Mouse (Mus musculus): Measurements from ENCODE around the gene Cd2. TPM values are rescaled to one million over a fixed set of nuclear protein-coding genes. Genes with fewer than 3 reads are reported as not detected.

Gene Cd2
- total and polyA plus RNA-seq, 3 experiments: not detected

DNA sequence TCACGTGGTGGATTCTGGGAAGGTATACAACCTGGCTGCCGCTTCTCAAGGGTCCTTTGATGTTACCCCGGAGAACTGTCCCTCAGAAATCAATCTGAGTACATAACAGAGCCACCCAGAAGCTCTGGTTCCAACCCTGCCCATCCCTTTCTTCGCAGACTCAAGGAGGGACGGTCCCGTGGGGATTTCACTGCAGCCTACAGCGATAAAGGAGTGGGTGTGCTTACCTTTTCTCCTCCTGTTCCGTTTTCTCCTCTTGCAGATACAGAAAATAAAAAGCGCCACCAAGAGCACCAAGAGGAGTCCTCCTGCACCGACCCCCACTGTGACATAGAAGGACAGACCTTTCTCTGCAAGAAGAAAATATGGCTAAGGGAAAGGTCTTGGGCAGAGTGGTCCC is 8.2 kb downstream of the Cd2 start:
- no peak overlapping the region for H3K4me3 ChIP-seq (ENCODE audit: control insufficient read depth in 1 of 2, insufficient read depth in 1 of 2, low read depth in 2 of 2, low read length in 2 of 2)
- no peaks in the 10 kb centered on the region for H3K36me3 ChIP-seq (ENCODE audit: control insufficient read depth in 1 of 2, insufficient read depth in 2 of 2, low read length in 2 of 2)
- H3K9ac ChIP-seq (ENCODE audit: control insufficient read depth, low read depth, low read length, poor library complexity, severe bottlenecking): no peak overlapping the region
- TF ChIP-seq TAL1 (IDR thresholded peaks at IDR 0.05; ENCODE audit: low read length) (no peak), HCFC1 (IDR thresholded peaks at IDR 0.05; ENCODE audit: low read depth, low read length) (no peak), RAD21 (IDR thresholded peaks at IDR 0.05; ENCODE audit: low read depth, low read length) (no peak), USF1 (IDR thresholded peaks at IDR 0.05; ENCODE audit: low read depth, low read length) (no peak), MYC (IDR thresholded peaks at IDR 0.05; ENCODE audit: low read depth, low read length) (no peak), USF2 (IDR thresholded peaks at IDR 0.05; ENCODE audit: borderline replicate concordance in 1 of 2, insufficient read depth in 1 of 2, low read depth in 1 of 2, low read length in 2 of 2) (no peak), NRF1 (IDR thresholded peaks at IDR 0.05; ENCODE audit: insufficient read depth, low read depth, low read length, poor library complexity, severe bottlenecking) (no peak), E2F4 (IDR thresholded peaks at IDR 0.05; ENCODE audit: borderline replicate concordance, low read depth, low read length) (no peak), MAZ (IDR thresholded peaks at IDR 0.05; ENCODE audit: low read depth, low read length) (no peak), POLR2AphosphoS5 (IDR thresholded peaks at IDR 0.05; ENCODE audit: borderline replicate concordance, low read depth, low read length) (no peak), SIN3A (IDR thresholded peaks at IDR 0.05; ENCODE audit: low read length) (no peak), KAT2A (conservative IDR thresholded peaks at IDR 0.05; ENCODE audit: low read depth, low read length) (no peak), ZMIZ1 (IDR thresholded peaks at IDR 0.05; ENCODE audit: low read depth, low read length) (no peak), MXI1 (IDR thresholded peaks at IDR 0.05; ENCODE audit: low read depth, low read length) (no peak), ETS1 (IDR thresholded peaks at IDR 0.05; ENCODE audit: low read depth, low read length) (no peak), CHD2 (IDR thresholded peaks at IDR 0.05; ENCODE audit: low read length) (no peak), MYB (IDR thresholded peaks at IDR 0.05; ENCODE audit: low read depth, low read length) (no peak), CTCF (IDR thresholded peaks at IDR 0.05 in 2 of 3, conservative IDR thresholded peaks at IDR 0.05 in 1 of 3; ENCODE audit: control insufficient read depth in 1 of 3, insufficient read depth in 1 of 3, low read depth in 2 of 3, low read length in 3 of 3, poor library complexity in 1 of 3, severe bottlenecking in 1 of 3) (no peak)
- H3K9me3 ChIP-seq (replicated peaks; ENCODE audit: insufficient read depth, low read length): no peaks in the 10 kb centered on the region
- H3K4me1 ChIP-seq (ENCODE audit: control insufficient read depth in 1 of 2, insufficient read depth in 2 of 2, low read length in 2 of 2): no peaks in the 10 kb centered on the region
- H3K27me3 ChIP-seq (ENCODE audit: control insufficient read depth in 1 of 2, insufficient read depth in 2 of 2, low read length in 2 of 2): no peaks in the 10 kb centered on the region
- no peak for DNase-seq (ENCODE audit: low read depth, low spot score)
- no peaks in the 10 kb centered on the region for H3K79me2 ChIP-seq (ENCODE audit: control insufficient read depth, insufficient read depth, low read length, poor library complexity)
- H3K27ac ChIP-seq (ENCODE audit: control insufficient read depth, low read depth, low read length): no peak overlapping the region

DNA sequence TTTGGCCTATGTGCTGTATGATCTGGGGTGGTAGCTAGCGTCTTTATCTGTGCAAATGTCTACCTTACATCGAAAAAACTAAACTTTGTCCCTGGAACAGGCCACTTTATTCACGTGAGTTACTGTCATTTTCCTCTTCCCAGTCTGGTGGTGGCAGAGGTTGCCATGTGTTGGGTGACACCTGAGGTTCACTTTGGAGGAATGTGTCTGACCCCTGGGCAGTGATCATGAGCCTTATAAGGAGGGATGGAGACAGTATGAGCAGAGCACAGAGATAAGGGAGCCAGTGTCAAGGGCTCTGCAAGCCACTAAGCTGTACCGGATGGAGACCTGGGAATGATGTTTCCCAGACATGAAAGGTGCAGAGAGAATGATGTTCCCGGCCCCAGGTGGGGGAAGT is 9.3 kb downstream of the Cd2 start:
- Histone ChIP-seq H3K27ac (ENCODE audit: control insufficient read depth, low read depth, low read length) (no peak overlapping the region), H3K79me2 (ENCODE audit: control insufficient read depth, insufficient read depth, low read length, poor library complexity) (no peaks in the 10 kb centered on the region), H3K27me3 (ENCODE audit: control insufficient read depth in 1 of 2, insufficient read depth in 2 of 2, low read length in 2 of 2) (no peaks in the 10 kb centered on the region), H3K36me3 (ENCODE audit: control insufficient read depth in 1 of 2, insufficient read depth in 2 of 2, low read length in 2 of 2) (no peaks in the 10 kb centered on the region), H3K4me3 (ENCODE audit: control insufficient read depth in 1 of 2, insufficient read depth in 1 of 2, low read depth in 2 of 2, low read length in 2 of 2) (no peak overlapping the region), H3K9ac (ENCODE audit: control insufficient read depth, low read depth, low read length, poor library complexity, severe bottlenecking) (no peak overlapping the region), H3K4me1 (ENCODE audit: control insufficient read depth in 1 of 2, insufficient read depth in 2 of 2, low read length in 2 of 2) (no peaks in the 10 kb centered on the region), H3K9me3 (replicated peaks; ENCODE audit: insufficient read depth, low read length) (no peaks in the 10 kb centered on the region)
- TF ChIP-seq ZMIZ1 (IDR thresholded peaks at IDR 0.05; ENCODE audit: low read depth, low read length) (no peak), CTCF (IDR thresholded peaks at IDR 0.05 in 2 of 3, conservative IDR thresholded peaks at IDR 0.05 in 1 of 3; ENCODE audit: control insufficient read depth in 1 of 3, insufficient read depth in 1 of 3, low read depth in 2 of 3, low read length in 3 of 3, poor library complexity in 1 of 3, severe bottlenecking in 1 of 3) (no peak), KAT2A (conservative IDR thresholded peaks at IDR 0.05; ENCODE audit: low read depth, low read length) (no peak), HCFC1 (IDR thresholded peaks at IDR 0.05; ENCODE audit: low read depth, low read length) (no peak), SMC3 (IDR thresholded peaks at IDR 0.05; ENCODE audit: low read depth, low read length) (no peak), GABPA (IDR thresholded peaks at IDR 0.05; ENCODE audit: low read depth, low read length) (no peak), RAD21 (IDR thresholded peaks at IDR 0.05; ENCODE audit: low read depth, low read length) (no peak), NELFE (IDR thresholded peaks at IDR 0.05; ENCODE audit: low read depth, low read length) (no peak), MAX (IDR thresholded peaks at IDR 0.05; ENCODE audit: low read length) (no peak), MAFK (IDR thresholded peaks at IDR 0.05; ENCODE audit: borderline replicate concordance, low read depth, low read length) (no peak), BHLHE40 (IDR thresholded peaks at IDR 0.05; ENCODE audit: borderline replicate concordance, low read depth, low read length) (no peak), POLR2A (IDR thresholded peaks at IDR 0.05; ENCODE audit: control insufficient read depth in 1 of 2, insufficient read depth in 1 of 2, low read depth in 1 of 2, low read length in 2 of 2, poor library complexity in 1 of 2) (no peak), MYB (IDR thresholded peaks at IDR 0.05; ENCODE audit: low read depth, low read length) (no peak), TBP (IDR thresholded peaks at IDR 0.05; ENCODE audit: low read depth, low read length) (no peak)
- DNase-seq (ENCODE audit: low read depth, low spot score): no peak

Data from MEL (cell line).